Mouse (Mus musculus): ENCODE results near the gene Yap1. TPM values are rescaled to one million over a fixed set of nuclear protein-coding genes. Genes with fewer than 3 reads are reported as not detected.

Gene Yap1
- polyA plus RNA-seq (2012; rRNA removed), result 59.4 and 76.6 TPM in 2 replicates

- H3K4me1 ChIP-seq (ENCODE audit: control insufficient read depth, insufficient read depth, low read length), result peaks cover 4% of the 10 kb centered on the region
- 1% methylated on average over 77 of the region's 79 CpGs for WGBS
- H3K4me3 ChIP-seq (replicated peaks; ENCODE audit: extremely low read depth, low read depth, low read length), result peak within 1 kb of the TSS; percentile 98
- peak; percentile 87 for DNase-seq
- TF ChIP-seq POLR2A (IDR thresholded peaks at IDR 0.05; ENCODE audit: borderline replicate concordance, extremely low read depth, low read depth, low read length) (peak; percentile 53; the same call in 1 of the 2 replicates), CTCF (IDR thresholded peaks at IDR 0.05; ENCODE audit: insufficient read depth, low read length) (no peak)
Measured at GRCm38 (mm10) chr9:8004370-8004991, at the start of gene Yap1. Gene Yap1, minus strand, starts transcription at chr9:8004596.

- 5% methylated on average over 5 of the region's 5 CpGs for WGBS
- no peak for DNase-seq
- Histone ChIP-seq H3K4me3 (replicated peaks; ENCODE audit: extremely low read depth, low read depth, low read length) (peak overlapping the region; percentile 88), H3K4me1 (ENCODE audit: control insufficient read depth, insufficient read depth, low read length) (no peaks in the 10 kb centered on the region)
- TF ChIP-seq CTCF (IDR thresholded peaks at IDR 0.05; ENCODE audit: insufficient read depth, low read length) (no peak), POLR2A (IDR thresholded peaks at IDR 0.05; ENCODE audit: borderline replicate concordance, extremely low read depth, low read depth, low read length) (no peak)
Measured at GRCm38 (mm10) chr9:8043044-8043387, 38.6 kb upstream of the Yap1 start.

GRCm38 (mm10) chr9:8042338-8043043 lies 38.1 kb upstream of the Yap1 start, which contains the start of gene Cfap300:
Gene Cfap300, minus strand, starts transcription at chr9:8042823.
- peak within 1 kb of the TSS; percentile 88 for H3K4me3 ChIP-seq (replicated peaks; ENCODE audit: extremely low read depth, low read depth, low read length)
- H3K4me1 ChIP-seq (ENCODE audit: control insufficient read depth, insufficient read depth, low read length), result no peaks in the 10 kb centered on the region
- WGBS, result under 1% methylated on average over 39 of the region's 39 CpGs
- TF ChIP-seq CTCF (IDR thresholded peaks at IDR 0.05; ENCODE audit: insufficient read depth, low read length), result no peak
- TF ChIP-seq POLR2A (IDR thresholded peaks at IDR 0.05; ENCODE audit: borderline replicate concordance, extremely low read depth, low read depth, low read length), result peak; percentile 70; the same call in 1 of the 2 replicates
- peak; percentile 95 for DNase-seq

- TF ChIP-seq POLR2A (IDR thresholded peaks at IDR 0.05; ENCODE audit: borderline replicate concordance, extremely low read depth, low read depth, low read length) (no peak), CTCF (IDR thresholded peaks at IDR 0.05; ENCODE audit: insufficient read depth, low read length) (no peak)
- peak; percentile 14 for DNase-seq
- H3K4me1 ChIP-seq (ENCODE audit: control insufficient read depth, insufficient read depth, low read length), result no peaks in the 10 kb centered on the region; the same call in 1 of the 2 replicates
- H3K4me3 ChIP-seq (replicated peaks; ENCODE audit: extremely low read depth, low read depth, low read length), result no peak overlapping the region
- 18% methylated on average over 7 of the region's 7 CpGs for WGBS
Measured at GRCm38 (mm10) chr9:8035546-8035945, 31.1 kb upstream of the Yap1 start.

GRCm38 (mm10) chr9:8035091-8035490 lies 30.7 kb upstream of the Yap1 start:
- Histone ChIP-seq H3K4me3 (replicated peaks; ENCODE audit: extremely low read depth, low read depth, low read length) (no peak overlapping the region), H3K4me1 (ENCODE audit: control insufficient read depth, insufficient read depth, low read length) (no peaks in the 10 kb centered on the region; the same call in 1 of the 2 replicates)
- TF ChIP-seq CTCF (IDR thresholded peaks at IDR 0.05; ENCODE audit: insufficient read depth, low read length), result no peak
- no peak for TF ChIP-seq POLR2A (IDR thresholded peaks at IDR 0.05; ENCODE audit: borderline replicate concordance, extremely low read depth, low read depth, low read length)
- WGBS, result 46% methylated on average over 4 of the region's 4 CpGs
- no peak for DNase-seq

- no peak for DNase-seq
- WGBS, result 74% methylated on average over 1 of the region's 1 CpGs
- no peak for TF ChIP-seq CTCF (IDR thresholded peaks at IDR 0.05; ENCODE audit: insufficient read depth, low read length)
- no peak for TF ChIP-seq POLR2A (IDR thresholded peaks at IDR 0.05; ENCODE audit: borderline replicate concordance, extremely low read depth, low read depth, low read length)
- Histone ChIP-seq H3K4me1 (ENCODE audit: control insufficient read depth, insufficient read depth, low read length) (no peaks in the 10 kb centered on the region; the same call in 1 of the 2 replicates), H3K4me3 (replicated peaks; ENCODE audit: extremely low read depth, low read depth, low read length) (no peak overlapping the region)
Measured at GRCm38 (mm10) chr9:8034143-8034542, 29.7 kb upstream of the Yap1 start.

- H3K4me1 ChIP-seq (ENCODE audit: control insufficient read depth, insufficient read depth, low read length), result no peaks in the 10 kb centered on the region; the same call in 1 of the 2 replicates
- no peak overlapping the region for H3K4me3 ChIP-seq (replicated peaks; ENCODE audit: extremely low read depth, low read depth, low read length)
- DNase-seq, result no peak
- TF ChIP-seq CTCF (IDR thresholded peaks at IDR 0.05; ENCODE audit: insufficient read depth, low read length) (no peak), POLR2A (IDR thresholded peaks at IDR 0.05; ENCODE audit: borderline replicate concordance, extremely low read depth, low read depth, low read length) (no peak)
- WGBS, result 88% methylated on average over 5 of the region's 5 CpGs
Measured at GRCm38 (mm10) chr9:8032847-8033246, 28.5 kb upstream of the Yap1 start.

- H3K4me3 ChIP-seq (replicated peaks; ENCODE audit: extremely low read depth, low read depth, low read length), result no peak overlapping the region
- 68% methylated on average over 5 of the region's 5 CpGs for WGBS
- no peak for DNase-seq
- TF ChIP-seq POLR2A (IDR thresholded peaks at IDR 0.05; ENCODE audit: borderline replicate concordance, extremely low read depth, low read depth, low read length) (no peak), CTCF (IDR thresholded peaks at IDR 0.05; ENCODE audit: insufficient read depth, low read length) (no peak)
- no peaks in the 10 kb centered on the region; the same call in 1 of the 2 replicates for H3K4me1 ChIP-seq (ENCODE audit: control insufficient read depth, insufficient read depth, low read length)
Measured at GRCm38 (mm10) chr9:8018609-8019008, 14.2 kb upstream of the Yap1 start.

GRCm38 (mm10) chr9:8017253-8017913 lies 13.0 kb upstream of the Yap1 start:
- no peak overlapping the region for H3K4me3 ChIP-seq (replicated peaks; ENCODE audit: extremely low read depth, low read depth, low read length)
- DNase-seq, result peak; percentile 35

More at GRCm38 (mm10) chr9:8017253-8017913, 13.0 kb upstream of the Yap1 start:
- TF ChIP-seq CTCF (IDR thresholded peaks at IDR 0.05; ENCODE audit: insufficient read depth, low read length) (no peak), POLR2A (IDR thresholded peaks at IDR 0.05; ENCODE audit: borderline replicate concordance, extremely low read depth, low read depth, low read length) (no peak)
- H3K4me1 ChIP-seq (ENCODE audit: control insufficient read depth, insufficient read depth, low read length), result no peaks in the 10 kb centered on the region; the same call in 1 of the 2 replicates
- 43% methylated on average over 17 of the region's 20 CpGs for WGBS
